Mouse (Mus musculus): ENCODE data around the gene Nol10. TPM values are rescaled to one million over a fixed set of nuclear protein-coding genes. Genes with fewer than 3 reads are reported as not detected.

Gene Nol10
- polyA plus RNA-seq, 1 experiment from 2014 or later, result 32.8 TPM

- no peaks in the 10 kb centered on the region for H3K9me3 ChIP-seq (ENCODE audit: control insufficient read depth, low read length)
- H3K9ac ChIP-seq (ENCODE audit: low read length), result no peak overlapping the region
- H3K36me3 ChIP-seq (ENCODE audit: control insufficient read depth, insufficient read depth, low read length), result no peaks in the 10 kb centered on the region
- H3K4me3 ChIP-seq (ENCODE audit: low read depth, low read length), result no peak overlapping the region
- no peak overlapping the region for H3K27ac ChIP-seq (ENCODE audit: low read depth, low read length)
- H3K27me3 ChIP-seq (ENCODE audit: control insufficient read depth, insufficient read depth, low read length), result no peaks in the 10 kb centered on the region
- H3K4me1 ChIP-seq (ENCODE audit: control insufficient read depth, insufficient read depth, low read length), result no peaks in the 10 kb centered on the region
- peak; percentile 19 for DNase-seq (ENCODE audit: low spot score, missing footprints)
- no peak overlapping the region for H3K4me2 ChIP-seq
- ATAC-seq (ENCODE audit: low FRiP score), result no peak
These were observed 41.8 kb downstream of the Nol10 start for GRCm38 (mm10) chr12:17390036-17390435.

- DNase-seq (ENCODE audit: low spot score, missing footprints), result peak; percentile 2
- Histone ChIP-seq H3K9ac (ENCODE audit: low read length) (no peak overlapping the region), H3K36me3 (ENCODE audit: control insufficient read depth, insufficient read depth, low read length) (no peaks in the 10 kb centered on the region), H3K27me3 (ENCODE audit: control insufficient read depth, insufficient read depth, low read length) (no peaks in the 10 kb centered on the region), H3K4me2 (no peak overlapping the region), H3K27ac (ENCODE audit: low read depth, low read length) (no peak overlapping the region), H3K4me3 (ENCODE audit: low read depth, low read length) (no peak overlapping the region), H3K4me1 (ENCODE audit: control insufficient read depth, insufficient read depth, low read length) (no peaks in the 10 kb centered on the region), H3K9me3 (ENCODE audit: control insufficient read depth, low read length) (no peaks in the 10 kb centered on the region)
- 81% methylated on average over 4 of the region's 4 CpGs for WGBS
- no peak for ATAC-seq (ENCODE audit: low FRiP score)
These were observed 42.3 kb downstream of the Nol10 start for GRCm38 (mm10) chr12:17390510-17390909.

GRCm38 (mm10) chr12:17393148-17393547 is 44.9 kb downstream of the Nol10 start:
- H3K27ac ChIP-seq (ENCODE audit: low read depth, low read length), result no peak overlapping the region
- H3K9ac ChIP-seq (ENCODE audit: low read length), result no peak overlapping the region
- no peak overlapping the region for H3K4me3 ChIP-seq (ENCODE audit: low read depth, low read length)
- H3K4me2 ChIP-seq, result no peak overlapping the region
- no peaks in the 10 kb centered on the region for H3K9me3 ChIP-seq (ENCODE audit: control insufficient read depth, low read length)
- H3K27me3 ChIP-seq (ENCODE audit: control insufficient read depth, insufficient read depth, low read length), result no peaks in the 10 kb centered on the region
- no peaks in the 10 kb centered on the region for H3K36me3 ChIP-seq (ENCODE audit: control insufficient read depth, insufficient read depth, low read length)
- ATAC-seq (ENCODE audit: low FRiP score), result no peak
- no peaks in the 10 kb centered on the region for H3K4me1 ChIP-seq (ENCODE audit: control insufficient read depth, insufficient read depth, low read length)
- 77% methylated on average over 13 of the region's 13 CpGs for WGBS
- DNase-seq (ENCODE audit: low spot score, missing footprints), result peak; percentile 19

GRCm38 (mm10) chr12:17397150-17397549 is 48.9 kb downstream of the Nol10 start:
- H3K4me2 ChIP-seq, result no peak overlapping the region
- WGBS, result 89% methylated on average over 2 of the region's 2 CpGs
- H3K36me3 ChIP-seq (ENCODE audit: control insufficient read depth, insufficient read depth, low read length), result no peaks in the 10 kb centered on the region
- H3K4me1 ChIP-seq (ENCODE audit: control insufficient read depth, insufficient read depth, low read length), result no peaks in the 10 kb centered on the region
- no peaks in the 10 kb centered on the region for H3K27me3 ChIP-seq (ENCODE audit: control insufficient read depth, insufficient read depth, low read length)
- no peak overlapping the region for H3K4me3 ChIP-seq (ENCODE audit: low read depth, low read length)
- H3K9ac ChIP-seq (ENCODE audit: low read length), result no peak overlapping the region
- H3K9me3 ChIP-seq (ENCODE audit: control insufficient read depth, low read length), result no peaks in the 10 kb centered on the region
- DNase-seq (ENCODE audit: low spot score, missing footprints) (no peak), ATAC-seq (ENCODE audit: low FRiP score) (no peak)
- no peak overlapping the region for H3K27ac ChIP-seq (ENCODE audit: low read depth, low read length)

- Histone ChIP-seq H3K27me3 (ENCODE audit: control insufficient read depth, insufficient read depth, low read length) (no peaks in the 10 kb centered on the region), H3K36me3 (ENCODE audit: control insufficient read depth, insufficient read depth, low read length) (peaks cover 3% of the 10 kb centered on the region; the same call in 1 of the 2 replicates), H3K9me3 (ENCODE audit: control insufficient read depth, low read length) (no peaks in the 10 kb centered on the region), H3K4me2 (no peak overlapping the region), H3K27ac (ENCODE audit: low read depth, low read length) (no peak overlapping the region), H3K4me1 (ENCODE audit: control insufficient read depth, insufficient read depth, low read length) (no peaks in the 10 kb centered on the region), H3K9ac (ENCODE audit: low read length) (no peak overlapping the region), H3K4me3 (ENCODE audit: low read depth, low read length) (no peak overlapping the region)
- 89% methylated on average over 1 of the region's 1 CpGs for WGBS
- ATAC-seq (ENCODE audit: low FRiP score), result no peak
- no peak for DNase-seq (ENCODE audit: low spot score, missing footprints)
These were observed 53.2 kb downstream of the Nol10 start for GRCm38 (mm10) chr12:17401419-17401818.

- Histone ChIP-seq H3K9ac (ENCODE audit: low read length) (no peak overlapping the region), H3K9me3 (ENCODE audit: control insufficient read depth, low read length) (no peaks in the 10 kb centered on the region), H3K27ac (ENCODE audit: low read depth, low read length) (no peak overlapping the region), H3K4me3 (ENCODE audit: low read depth, low read length) (no peak overlapping the region), H3K4me2 (no peak overlapping the region), H3K27me3 (ENCODE audit: control insufficient read depth, insufficient read depth, low read length) (no peaks in the 10 kb centered on the region), H3K36me3 (ENCODE audit: control insufficient read depth, insufficient read depth, low read length) (peaks cover 3% of the 10 kb centered on the region; the same call in 1 of the 2 replicates), H3K4me1 (ENCODE audit: control insufficient read depth, insufficient read depth, low read length) (no peaks in the 10 kb centered on the region)
- DNase-seq (ENCODE audit: low spot score, missing footprints), result peak; percentile 23
- ATAC-seq (ENCODE audit: low FRiP score), result no peak
- 91% methylated on average over 3 of the region's 3 CpGs for WGBS
These were observed 53.9 kb downstream of the Nol10 start for GRCm38 (mm10) chr12:17402116-17402515.

GRCm38 (mm10) chr12:17403998-17404397 is 55.7 kb downstream of the Nol10 start:
- ATAC-seq (ENCODE audit: low FRiP score), result no peak
- no peak overlapping the region for H3K4me2 ChIP-seq

GRCm38 (mm10) chr12:17406825-17407224 is 58.6 kb downstream of the Nol10 start:
- DNase-seq (ENCODE audit: low spot score, missing footprints) (no peak), ATAC-seq (ENCODE audit: low FRiP score) (no peak)
- Histone ChIP-seq H3K9ac (ENCODE audit: low read length) (no peak overlapping the region), H3K9me3 (ENCODE audit: control insufficient read depth, low read length) (no peaks in the 10 kb centered on the region), H3K4me1 (ENCODE audit: control insufficient read depth, insufficient read depth, low read length) (no peaks in the 10 kb centered on the region), H3K36me3 (ENCODE audit: control insufficient read depth, insufficient read depth, low read length) (peaks cover 5% of the 10 kb centered on the region; the same call in 1 of the 2 replicates), H3K4me3 (ENCODE audit: low read depth, low read length) (no peak overlapping the region), H3K27ac (ENCODE audit: low read depth, low read length) (no peak overlapping the region), H3K4me2 (no peak overlapping the region), H3K27me3 (ENCODE audit: control insufficient read depth, insufficient read depth, low read length) (no peaks in the 10 kb centered on the region)
- WGBS, result 95% methylated on average over 4 of the region's 4 CpGs

More at GRCm38 (mm10) chr12:17403998-17404397, 55.7 kb downstream of the Nol10 start:
- no peak overlapping the region for H3K4me3 ChIP-seq (ENCODE audit: low read depth, low read length)
- no peaks in the 10 kb centered on the region for H3K27me3 ChIP-seq (ENCODE audit: control insufficient read depth, insufficient read depth, low read length)
- H3K4me1 ChIP-seq (ENCODE audit: control insufficient read depth, insufficient read depth, low read length), result no peaks in the 10 kb centered on the region
- peak; percentile 62 for DNase-seq (ENCODE audit: low spot score, missing footprints)
- H3K27ac ChIP-seq (ENCODE audit: low read depth, low read length), result no peak overlapping the region
- H3K36me3 ChIP-seq (ENCODE audit: control insufficient read depth, insufficient read depth, low read length), result peaks cover 3% of the 10 kb centered on the region; the same call in 1 of the 2 replicates
- no peak overlapping the region for H3K9ac ChIP-seq (ENCODE audit: low read length)
- 95% methylated on average over 4 of the region's 4 CpGs for WGBS
- no peaks in the 10 kb centered on the region for H3K9me3 ChIP-seq (ENCODE audit: control insufficient read depth, low read length)

- no peak for DNase-seq (ENCODE audit: low spot score, missing footprints)
- Histone ChIP-seq H3K4me3 (ENCODE audit: low read depth, low read length) (no peak overlapping the region), H3K36me3 (ENCODE audit: control insufficient read depth, insufficient read depth, low read length) (peaks cover 5% of the 10 kb centered on the region; the same call in 1 of the 2 replicates), H3K4me2 (no peak overlapping the region), H3K9me3 (ENCODE audit: control insufficient read depth, low read length) (no peaks in the 10 kb centered on the region), H3K9ac (ENCODE audit: low read length) (no peak overlapping the region), H3K27ac (ENCODE audit: low read depth, low read length) (no peak overlapping the region), H3K4me1 (ENCODE audit: control insufficient read depth, insufficient read depth, low read length) (no peaks in the 10 kb centered on the region), H3K27me3 (ENCODE audit: control insufficient read depth, insufficient read depth, low read length) (no peaks in the 10 kb centered on the region)
- ATAC-seq (ENCODE audit: low FRiP score), result no peak
- whole genome bisulfite sequencing, result 96% methylated on average over 7 of the region's 7 CpGs
These were observed 60.1 kb downstream of the Nol10 start for GRCm38 (mm10) chr12:17408312-17408711.

Data from midbrain, embryonic 11.5 days (tissue).